Mouse (Mus musculus) kidney, adult 2 months (tissue): Measurements from ENCODE around the gene Zfp706. TPM values are rescaled to one million over a fixed set of nuclear protein-coding genes. Genes with fewer than 3 reads are reported as not detected.

Experiments used
- DNase-seq: peaks from one replicate; pipeline ENCODE4 v3.0.0; 2021
- H3K27ac ChIP-seq: fragments of 200-500 bp; 2 replicates; pipeline ENCODE4 v1.5.1; 2012; ENCODE audit warnings: low read depth, low read length, control low read depth, inconsistent platforms; ENCODE audit not compliant: insufficient read depth
- H3K27me3 ChIP-seq: fragments of 200-500 bp; replicated peaks from 2 replicates; pipeline ENCODE4 v1.6.1; 2012; ENCODE audit warnings: mild to moderate bottlenecking, moderate library complexity, low read length, inconsistent platforms; ENCODE audit not compliant: control insufficient read depth, insufficient read depth
- H3K36me3 ChIP-seq: fragments of 200-500 bp; 2 replicates; pipeline ENCODE4 v1.6.1; 2012; ENCODE audit warnings: mild to moderate bottlenecking, moderate library complexity, low read length, inconsistent platforms; ENCODE audit not compliant: control insufficient read depth, insufficient read depth
- H3K4me1 ChIP-seq: fragments of 200-500 bp; 2 replicates; pipeline ENCODE4 v1.6.1; 2011; ENCODE audit warnings: low read length; ENCODE audit not compliant: control insufficient read depth, insufficient read depth
- H3K4me3 ChIP-seq: fragments of 200-500 bp; 2 replicates; pipeline ENCODE4 v1.5.1; 2011; ENCODE audit warnings: mild to moderate bottlenecking, low read depth, low read length, control low read depth; ENCODE audit not compliant: insufficient read depth
- CTCF ChIP-seq: fragments of 200-500 bp; conservative IDR thresholded peaks from 2 replicates; pipeline ENCODE4 v1.5.1; 2011; ENCODE audit warnings: low read depth, mild to moderate bottlenecking, control low read depth, low read length, moderate library complexity, mixed read lengths; ENCODE audit not compliant: insufficient read depth, insufficient read length
- POLR2A ChIP-seq: fragments of 200-500 bp; IDR thresholded peaks from one replicate; pipeline ENCODE4 v1.6.1; 2011; ENCODE audit warnings: low read depth, low read length, control low read depth
- WGBS: fragments of 180-500 bp; shearing (Covaris S2); methylation state at CpG from one replicate; pipeline ENCODE4 v1.1.7; 2018; 5-methylcytosine and 5-hydroxymethylcytosine counted together
- polyA plus RNA-seq: library from polyadenylated mRNA; depleted of rRNA; stranded (reverse); fragments of >200 nt; gene quantifications from 2 replicates; pipeline ENCODE4 v1.2.3, GENCODE M21; 2012

Gene Zfp706
- polyA plus RNA-seq, 1 experiment: 82.2 TPM

DNA sequence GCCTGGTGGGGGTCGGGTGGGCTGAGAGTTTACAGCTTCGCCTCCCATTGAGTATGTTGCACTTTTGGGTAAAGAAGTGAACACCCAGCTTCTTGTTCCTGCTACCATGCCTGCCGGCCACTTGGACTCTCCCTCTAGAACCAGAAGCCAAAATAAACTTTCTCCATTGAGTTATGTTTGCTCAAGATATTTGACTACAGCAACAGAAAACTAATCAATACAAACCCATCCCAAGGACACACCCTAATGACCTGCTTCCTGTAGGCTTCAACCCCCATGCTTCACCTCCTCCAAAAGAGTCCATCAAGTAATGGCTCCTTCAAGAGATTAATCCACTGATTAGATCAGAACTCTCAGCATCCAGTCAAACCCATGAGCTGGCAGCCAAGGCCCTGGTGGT is 51.4 kb downstream of the Zfp706 start:
- Histone ChIP-seq H3K36me3 (no peaks in the 10 kb centered on the region), H3K27ac (no peak overlapping the region), H3K4me3 (no peak overlapping the region), H3K4me1 (peaks cover 11% of the 10 kb centered on the region; the same call in 1 of the 2 replicates), H3K27me3 (no peaks in the 10 kb centered on the region)
- 94% methylated on average over 3 of the region's 3 CpGs for WGBS
- no peak for DNase-seq
- TF ChIP-seq CTCF: no peak
- no peak for TF ChIP-seq POLR2A

- no peaks in the 10 kb centered on the region; the same call in 1 of the 2 replicates for H3K4me1 ChIP-seq
- H3K36me3 ChIP-seq: no peaks in the 10 kb centered on the region
- 76% methylated on average over 2 of the region's 2 CpGs for WGBS
- H3K27me3 ChIP-seq: no peaks in the 10 kb centered on the region
- TF ChIP-seq CTCF: no peak
- TF ChIP-seq POLR2A: no peak
- DNase-seq: no peak
- H3K4me3 ChIP-seq: no peak overlapping the region
- no peak overlapping the region for H3K27ac ChIP-seq
Observed at GRCm38 (mm10) chr15:36950258-36950657, 57.3 kb downstream of the Zfp706 start.

GRCm38 (mm10) chr15:36948866-36949546 is 58.6 kb downstream of the Zfp706 start:
- H3K27ac ChIP-seq: no peak overlapping the region
- no peak for DNase-seq
- H3K27me3 ChIP-seq: no peaks in the 10 kb centered on the region
- H3K36me3 ChIP-seq: no peaks in the 10 kb centered on the region
- WGBS: 75% methylated on average over 22 of the region's 22 CpGs
- no peaks in the 10 kb centered on the region; the same call in 1 of the 2 replicates for H3K4me1 ChIP-seq
- no peak for TF ChIP-seq CTCF
- no peak for TF ChIP-seq POLR2A
- H3K4me3 ChIP-seq: no peak overlapping the region
